Mouse (Mus musculus) brain, embryonic 14.5 days (tissue): ENCODE measurements around the gene Naa60. TPM values are rescaled to one million over a fixed set of nuclear protein-coding genes. Genes with fewer than 3 reads are reported as not detected.
"Not testable (repeated sequence)": the region's sequence is repeated elsewhere in the genome, so short reads cannot be mapped to it uniquely, and the experiment has no call there.

Experiments used
- DNase-seq: peaks from one replicate; pipeline ENCODE4 v3.0.0-alpha.2; 2011; ENCODE audit warnings: low read depth
- CTCF ChIP-seq: fragments of 200-500 bp; IDR thresholded peaks from 2 replicates; pipeline ENCODE4 v1.5.1; 2012; ENCODE audit warnings: inconsistent platforms, mild to moderate bottlenecking, moderate library complexity, borderline replicate concordance; ENCODE audit not compliant: insufficient read depth, insufficient read length; ENCODE audit errors: extremely low read depth
- POLR2A ChIP-seq: fragments of 200-500 bp; IDR thresholded peaks from 2 replicates; pipeline ENCODE4 v1.6.1; 2012; ENCODE audit warnings: mild to moderate bottlenecking, inconsistent platforms, borderline replicate concordance; ENCODE audit not compliant: poor library complexity, insufficient read depth, insufficient read length, severe bottlenecking; ENCODE audit errors: extremely low read depth
- polyA plus RNA-seq: library from polyadenylated mRNA; depleted of rRNA; stranded (reverse); fragments of >200 nt; gene quantifications from 2 replicates; pipeline ENCODE4 v1.2.3, GENCODE M21; 2012; rRNA removed

The Naa60 gene
- polyA plus RNA-seq, result 72.8 and 84.8 TPM in 2 replicates

DNA sequence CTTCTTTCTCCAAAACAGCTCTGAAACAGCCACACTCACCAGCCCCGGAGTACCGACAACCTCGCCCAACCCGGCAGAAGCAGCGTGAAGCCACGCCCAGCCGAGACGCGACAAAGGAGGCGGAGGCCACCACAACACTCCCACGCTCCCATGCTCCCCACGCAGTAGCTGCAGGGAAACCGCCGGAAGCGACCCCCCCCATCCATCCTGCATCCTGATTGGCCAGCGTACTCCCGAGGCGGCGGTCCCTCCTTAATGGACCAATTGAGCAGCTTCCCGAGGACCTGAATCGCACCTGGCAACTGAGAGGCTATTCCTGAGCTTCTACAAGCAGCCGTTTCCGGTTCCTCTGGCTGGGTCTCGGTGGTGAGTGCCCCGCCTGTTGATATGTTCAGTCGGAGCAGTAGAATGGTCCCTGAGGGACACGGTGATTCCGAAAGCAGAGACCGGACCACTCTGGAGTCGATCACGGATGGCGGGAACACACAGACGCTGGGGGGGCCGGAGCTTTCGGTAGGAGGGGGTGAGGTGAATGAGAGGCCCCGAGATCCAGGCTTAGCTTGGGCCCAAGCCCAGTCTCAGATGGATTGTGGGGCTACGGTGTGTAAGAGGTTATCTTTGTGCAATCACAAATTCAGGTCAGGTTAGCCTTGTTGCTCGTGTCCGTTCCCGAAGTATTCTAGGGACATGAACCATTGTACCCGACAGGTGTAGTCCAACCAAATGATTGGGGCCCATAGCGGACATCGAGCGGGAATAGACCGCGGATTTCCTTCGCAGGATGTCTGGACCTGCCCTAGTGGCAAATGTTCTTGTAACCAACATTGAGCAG is at the start of gene Naa60:
Gene Naa60, plus strand, starts transcription at position 160 of the 832 bp plus-strand sequence.
- TF ChIP-seq POLR2A (no peak), CTCF (no peak)
- peak; percentile 98 for DNase-seq

DNA sequence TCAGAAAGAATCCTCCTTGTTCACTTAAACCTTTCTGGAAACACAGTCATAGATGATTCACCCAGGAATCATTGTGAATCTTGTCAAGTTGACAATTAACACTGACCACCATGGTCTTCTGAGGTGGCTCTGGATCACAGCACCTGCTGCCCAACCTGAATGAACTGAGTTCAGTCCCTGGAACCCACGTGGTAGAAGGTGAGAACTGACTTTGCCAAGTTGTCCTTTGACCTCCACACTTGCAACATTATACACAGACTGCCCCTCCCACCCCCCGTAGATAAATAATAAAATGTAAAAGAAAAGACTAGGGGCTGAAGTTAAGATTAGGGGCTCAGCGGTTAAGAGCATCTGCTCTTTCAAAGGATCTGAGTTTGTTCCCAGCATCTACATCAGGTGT is 44.2 kb upstream of the Naa60 start:
- TF ChIP-seq CTCF (no peak), POLR2A (no peak)
- DNase-seq, result no peak

DNA sequence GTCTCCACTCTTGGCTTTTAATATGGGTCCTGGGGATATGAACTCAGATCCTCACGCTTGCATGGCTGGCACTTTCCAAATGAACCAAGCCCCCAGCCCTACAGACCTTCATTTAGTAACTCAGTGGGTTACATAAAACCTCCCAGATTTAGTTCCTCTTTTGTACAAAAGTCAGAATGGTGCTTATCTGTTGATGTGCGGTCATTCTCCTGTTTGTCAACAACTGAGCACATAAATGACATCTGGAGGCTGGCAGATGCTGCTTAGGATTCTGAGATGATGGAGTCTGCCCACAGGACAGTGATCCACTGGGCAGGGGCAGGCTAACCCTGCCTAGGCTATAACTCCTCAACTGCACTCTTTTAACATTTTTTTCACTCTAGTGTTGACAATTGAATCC is 42.4 kb upstream of the Naa60 start:
- TF ChIP-seq CTCF (no peak), POLR2A (no peak)
- DNase-seq, result no peak

DNA sequence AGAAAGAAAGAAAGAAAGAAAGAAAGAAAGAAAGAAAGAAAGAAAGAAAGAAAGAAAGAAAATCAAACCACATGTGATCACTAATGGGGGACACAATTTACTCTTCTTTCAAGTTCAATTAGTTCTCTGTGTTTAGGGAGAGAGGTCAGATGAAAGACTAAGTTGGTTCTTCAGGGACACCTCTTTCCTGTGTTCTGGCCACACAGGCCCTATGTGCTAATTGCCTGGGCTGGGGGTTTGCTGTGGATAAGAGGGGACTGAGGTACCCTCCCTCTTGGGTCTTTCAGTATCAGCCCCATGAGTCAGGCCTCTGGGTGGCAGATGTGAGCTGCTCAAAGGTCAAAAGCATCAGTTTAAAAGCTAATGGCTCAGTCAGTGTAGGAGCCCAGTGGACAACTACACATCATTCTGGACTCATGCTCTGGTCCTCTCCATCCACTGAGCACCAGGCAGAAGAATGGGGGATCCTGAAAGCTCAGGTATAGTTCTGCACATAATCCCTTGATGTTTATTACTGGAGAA is 41.5 kb upstream of the Naa60 start, which contains the start of gene Olfr15:
Gene Olfr15, plus strand, starts transcription at position 291 of the 522 bp plus-strand sequence.
- TF ChIP-seq CTCF (no peak), POLR2A (no peak)

DNA sequence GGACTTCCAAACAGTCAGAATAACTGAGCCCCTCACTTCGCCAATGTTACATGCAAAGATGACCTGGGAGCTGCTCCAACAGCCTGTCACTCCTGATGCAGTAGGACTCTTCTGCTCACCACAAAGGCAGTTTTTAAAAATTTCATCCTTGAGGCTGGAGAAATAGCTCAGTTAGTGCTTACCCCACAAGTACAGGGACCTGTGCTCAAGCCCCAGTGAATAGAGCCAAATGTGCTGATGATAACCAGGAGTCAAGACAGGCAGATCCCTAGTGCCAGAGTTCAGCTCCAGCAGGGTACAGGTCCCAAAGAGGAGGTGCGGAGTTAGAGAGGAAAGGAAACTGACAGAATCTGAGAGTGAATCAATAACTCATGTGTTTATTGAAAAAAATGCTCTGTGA is 36.7 kb upstream of the Naa60 start:
- TF ChIP-seq POLR2A (no peak), CTCF (no peak)
- DNase-seq, result no peak

More for the DNA sequence above, 41.5 kb upstream of the Naa60 start, which contains the start of gene Olfr15:
- no peak for DNase-seq

DNA sequence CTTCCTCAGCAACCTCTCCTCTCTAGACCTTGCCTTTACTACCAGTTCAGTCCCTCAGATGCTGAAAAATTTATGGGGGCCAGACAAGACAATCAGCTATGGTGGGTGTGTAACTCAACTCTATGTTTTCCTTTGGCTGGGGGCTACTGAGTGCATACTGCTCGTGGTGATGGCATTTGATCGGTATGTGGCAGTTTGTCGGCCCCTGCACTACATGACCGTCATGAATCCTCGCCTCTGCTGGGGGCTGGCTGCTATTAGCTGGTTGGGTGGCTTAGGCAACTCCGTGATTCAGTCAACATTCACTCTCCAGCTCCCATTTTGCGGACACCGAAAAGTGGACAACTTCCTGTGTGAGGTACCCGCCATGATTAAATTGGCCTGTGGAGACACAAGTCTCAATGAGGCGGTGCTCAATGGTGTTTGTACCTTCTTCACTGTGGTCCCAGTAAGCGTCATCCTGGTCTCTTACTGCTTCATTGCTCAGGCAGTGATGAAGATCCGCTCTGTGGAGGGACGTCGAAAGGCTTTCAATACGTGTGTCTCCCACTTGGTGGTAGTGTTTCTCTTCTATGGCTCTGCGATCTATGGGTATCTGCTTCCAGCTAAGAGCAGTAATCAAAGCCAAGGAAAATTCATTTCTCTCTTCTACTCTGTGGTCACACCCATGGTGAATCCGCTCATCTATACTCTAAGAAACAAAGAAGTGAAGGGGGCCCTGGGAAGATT is 32.9 kb upstream of the Naa60 start:
- TF ChIP-seq CTCF (peak; percentile 40; the same call in 1 of the 2 replicates), POLR2A (no peak)
- DNase-seq, result peak; percentile 22

DNA sequence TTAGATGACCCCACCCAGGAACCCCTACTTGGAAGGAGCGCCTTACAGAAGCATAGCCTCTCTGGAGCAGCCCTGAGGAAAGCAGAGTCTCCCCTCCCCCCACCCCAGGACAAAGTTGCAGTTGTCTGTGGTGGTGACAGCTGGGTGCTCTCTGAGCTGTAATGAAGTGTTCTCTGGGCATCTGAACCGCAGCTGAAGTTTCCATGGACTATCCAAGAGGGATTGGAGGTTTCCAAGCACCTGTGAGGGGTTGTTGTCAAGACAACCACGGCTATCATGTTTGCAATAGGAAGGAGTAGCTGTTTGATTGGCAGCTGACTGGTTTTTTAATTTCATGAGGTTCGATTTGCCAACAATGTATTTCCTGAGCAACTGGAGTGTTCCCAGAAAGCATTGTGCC is 29.2 kb upstream of the Naa60 start:
- TF ChIP-seq POLR2A (no peak), CTCF (no peak)
- DNase-seq, result peak; percentile 37

DNA sequence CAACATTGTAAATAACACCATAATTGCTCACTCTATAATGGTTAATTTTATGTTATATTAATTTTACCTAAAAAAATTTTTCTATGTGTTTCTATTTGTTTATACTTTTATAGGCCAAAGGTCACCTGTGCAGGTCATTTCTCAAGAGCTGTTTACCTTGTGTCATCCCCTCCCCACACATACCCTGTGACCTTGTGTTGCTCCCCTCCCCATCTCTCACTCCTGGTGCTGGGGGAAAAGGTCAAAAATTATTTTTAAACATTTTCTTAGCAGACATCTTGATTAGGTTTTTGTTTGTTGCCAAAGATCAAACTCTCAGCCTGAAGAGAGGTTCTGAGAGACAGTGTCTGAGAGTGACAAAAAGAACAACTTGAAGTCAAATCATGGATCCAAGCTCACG is 28.4 kb upstream of the Naa60 start:
- no peak for DNase-seq
- no peak for TF ChIP-seq POLR2A
- no peak for TF ChIP-seq CTCF

DNA sequence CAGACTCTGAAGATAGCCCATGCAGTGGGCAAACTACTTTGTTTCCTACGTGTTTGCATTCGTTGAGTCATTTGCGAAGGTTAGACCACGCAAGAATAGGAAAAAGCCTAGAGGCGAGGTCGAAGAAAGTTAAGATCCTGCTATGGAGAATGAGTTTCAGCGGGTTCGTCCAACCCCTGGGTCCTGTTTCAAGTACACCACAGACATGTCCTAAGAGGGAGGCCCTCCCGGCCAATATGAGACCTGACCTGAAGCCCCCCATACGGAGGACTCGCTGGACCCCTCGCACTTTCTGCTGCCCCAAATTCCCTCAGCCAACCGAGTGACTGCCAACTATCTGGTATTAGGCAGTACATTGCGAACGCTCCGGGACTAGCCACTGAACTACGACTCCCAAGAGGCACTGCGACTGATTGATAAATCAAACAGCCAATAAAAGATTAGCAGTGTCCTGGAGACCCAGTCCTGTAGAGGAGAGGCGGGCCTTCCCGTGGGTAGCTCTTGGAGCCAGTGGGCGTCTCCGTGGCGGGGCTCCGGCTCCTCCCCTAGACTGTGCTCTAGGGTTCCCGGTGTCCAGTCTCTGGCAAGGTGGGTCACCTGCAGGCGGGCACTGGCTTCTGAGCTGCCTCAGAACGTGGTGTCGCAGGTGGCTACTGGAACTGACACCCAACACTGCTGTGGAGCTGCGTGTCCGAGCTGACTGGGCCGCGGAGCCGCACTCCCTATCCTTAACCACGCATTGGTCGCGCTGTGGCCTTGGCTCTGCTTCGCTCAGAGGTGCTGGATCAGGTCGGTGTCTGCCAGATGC is 25.3 kb upstream of the Naa60 start, which contains the start of gene Zfp174:
Gene Zfp174, plus strand, starts transcription at position 558 of the 808 bp plus-strand sequence.
- peak; percentile 98 for DNase-seq
- TF ChIP-seq POLR2A, result peak; percentile 29; the same call in 1 of the 2 replicates
- TF ChIP-seq CTCF, result no peak

DNA sequence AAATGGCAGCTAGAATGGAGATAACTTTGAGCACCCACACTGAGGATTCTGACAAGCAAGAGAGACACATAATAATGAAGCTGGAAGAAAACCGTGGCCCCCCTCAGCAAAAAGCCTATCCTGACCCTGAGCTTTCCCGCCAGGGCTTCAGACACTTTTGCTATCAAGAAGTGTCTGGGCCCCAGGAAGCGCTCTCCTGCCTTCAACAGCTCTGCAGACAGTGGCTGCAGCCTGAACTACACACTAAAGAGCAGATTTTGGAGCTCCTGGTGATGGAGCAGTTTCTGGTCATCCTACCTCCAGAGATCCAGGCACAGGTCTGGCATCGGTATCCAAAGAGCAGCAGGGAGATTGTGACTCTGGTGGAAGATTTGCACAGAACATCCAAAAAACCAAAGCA is 24.3 kb upstream of the Naa60 start:
- DNase-seq, result peak; percentile 8
- TF ChIP-seq POLR2A, result no peak
- TF ChIP-seq CTCF, result no peak

DNA sequence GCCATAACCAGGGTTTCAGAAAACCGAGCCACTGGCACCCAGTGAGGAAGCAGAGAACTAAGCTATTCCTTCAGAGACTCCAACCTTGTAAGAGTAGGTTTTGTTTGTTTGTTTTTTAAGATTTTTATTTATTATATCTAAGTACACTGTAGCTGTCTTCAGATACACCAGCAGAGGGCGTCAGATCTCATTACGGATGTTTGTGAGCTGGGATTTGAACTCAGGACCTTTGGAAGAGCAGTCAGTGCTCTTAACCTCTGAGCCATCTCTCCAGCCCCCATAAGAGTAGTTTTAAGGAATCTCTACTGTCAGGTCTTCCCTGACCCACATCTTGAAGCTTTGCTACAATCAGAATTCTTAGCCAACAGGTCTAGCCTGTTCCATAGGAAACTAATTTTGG is 23.8 kb upstream of the Naa60 start:
- TF ChIP-seq CTCF (no peak), POLR2A (no peak)
- no peak for DNase-seq

DNA sequence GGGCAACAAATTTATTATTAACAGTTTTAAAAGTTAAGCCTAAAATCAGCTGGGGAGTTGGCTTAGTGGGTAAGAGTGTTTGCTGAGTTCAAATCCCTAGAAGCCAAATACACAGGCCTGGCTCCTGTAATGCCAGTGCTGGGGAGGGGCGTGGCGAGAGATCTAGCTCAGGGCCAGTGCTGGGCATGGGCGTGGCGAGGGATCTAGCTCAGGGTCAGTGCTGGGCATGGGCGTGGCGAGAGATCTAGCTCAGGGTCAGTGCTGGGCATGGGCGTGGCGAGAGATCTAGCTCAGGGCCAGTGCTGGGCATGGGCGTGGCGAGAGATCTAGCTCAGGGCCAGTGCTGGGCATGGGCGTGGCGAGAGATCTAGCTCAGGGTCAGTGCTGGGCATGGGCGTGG is 20.9 kb upstream of the Naa60 start:
- not testable (repeated sequence) for DNase-seq
